Mouse (Mus musculus): ENCODE results near the gene Cep295.
"Not testable (repeated sequence)": the region's sequence is repeated elsewhere in the genome, so short reads cannot be mapped to it uniquely, and the experiment has no call there.

Cep295 gene

GRCm38 (mm10) chr9:15306398-15307119 is 51.0 kb downstream of the Cep295 start, which contains the start of gene 4931406C07Rik:
TSS of gene 4931406C07Rik (minus strand) at chr9:15306448.
- peak; percentile 66 for DNase-seq (ENCODE audit: low spot score)

- DNase-seq (ENCODE audit: low spot score) = peak; percentile 97
Measured at GRCm38 (mm10) chr9:15305503-15306397, 51.8 kb downstream of the Cep295 start, which contains the start of gene Taf1d. TSS of gene Taf1d (plus strand) at chr9:15306214.

- no peak for DNase-seq (ENCODE audit: low spot score)
Measured at GRCm38 (mm10) chr9:15302881-15303280, 54.7 kb downstream of the Cep295 start.

GRCm38 (mm10) chr9:15302006-15302405 is 55.6 kb downstream of the Cep295 start:
- not testable (repeated sequence) for DNase-seq (ENCODE audit: low spot score)

- peak; percentile 52 for DNase-seq (ENCODE audit: low spot score)
Measured at GRCm38 (mm10) chr9:15301399-15301798, 56.2 kb downstream of the Cep295 start.

- no peak for DNase-seq (ENCODE audit: low spot score)
Measured at GRCm38 (mm10) chr9:15300056-15300455, 57.5 kb downstream of the Cep295 start.

- no peak for DNase-seq (ENCODE audit: low spot score)
Measured at GRCm38 (mm10) chr9:15298451-15298850, 59.1 kb downstream of the Cep295 start.

GRCm38 (mm10) chr9:15297112-15297511 is 60.5 kb downstream of the Cep295 start:
- DNase-seq (ENCODE audit: low spot score) = no peak

GRCm38 (mm10) chr9:15289251-15289650 is 68.3 kb downstream of the Cep295 start:
- DNase-seq (ENCODE audit: low spot score) = no peak

GRCm38 (mm10) chr9:15288402-15288801 is 69.2 kb downstream of the Cep295 start:
- no peak for DNase-seq (ENCODE audit: low spot score)

- no peak for DNase-seq (ENCODE audit: low spot score)
Measured at GRCm38 (mm10) chr9:15287846-15288245, 69.7 kb downstream of the Cep295 start.

- DNase-seq (ENCODE audit: low spot score) = no peak
Measured at GRCm38 (mm10) chr9:15285443-15285842, 72.1 kb downstream of the Cep295 start.

GRCm38 (mm10) chr9:15280491-15280879 is 77.1 kb downstream of the Cep295 start:
- no peak for DNase-seq (ENCODE audit: low spot score)

- peak; percentile 97 for DNase-seq (ENCODE audit: low spot score)
Measured at GRCm38 (mm10) chr9:15279649-15280490, 77.7 kb downstream of the Cep295 start, which contains the start of gene Med17. TSS of gene Med17 (minus strand) at chr9:15279931.

- no peak for DNase-seq (ENCODE audit: low spot score)
Measured at GRCm38 (mm10) chr9:15279139-15279648, 78.4 kb downstream of the Cep295 start.

GRCm38 (mm10) chr9:15278343-15278742 is 79.2 kb downstream of the Cep295 start:
- DNase-seq (ENCODE audit: low spot score) = no peak

- DNase-seq (ENCODE audit: low spot score) = no peak
Measured at GRCm38 (mm10) chr9:15276855-15277254, 80.7 kb downstream of the Cep295 start.

- DNase-seq (ENCODE audit: low spot score) = no peak
Measured at GRCm38 (mm10) chr9:15273981-15274380, 83.6 kb downstream of the Cep295 start.
